Mouse (Mus musculus) ES-Bruce4 (cell line): Measurements from ENCODE around the gene Lrch1. TPM values are rescaled to one million over a fixed set of nuclear protein-coding genes. Genes with fewer than 3 reads are reported as not detected.

Source experiments
- H3K27ac ChIP-seq: 2 replicates; pipeline ENCODE4 v1.5.1; 2012; ENCODE audit warnings: low read length, inconsistent platforms; ENCODE audit not compliant: insufficient read depth
- H3K27me3 ChIP-seq: 2 replicates; pipeline ENCODE4 v1.6.1; 2012; ENCODE audit warnings: mild to moderate bottlenecking, low read length, inconsistent platforms; ENCODE audit not compliant: control insufficient read depth, poor library complexity, insufficient read depth, severe bottlenecking
- H3K36me3 ChIP-seq: 2 replicates; pipeline ENCODE4 v1.6.1; 2012; ENCODE audit warnings: inconsistent platforms, mild to moderate bottlenecking, low read length, moderate library complexity; ENCODE audit not compliant: control insufficient read depth, poor library complexity, insufficient read depth, severe bottlenecking
- H3K4me1 ChIP-seq: one replicate; pipeline ENCODE4 v1.8.1; 2011; ENCODE audit warnings: low read length; ENCODE audit not compliant: control insufficient read depth, insufficient read depth
- H3K4me3 ChIP-seq: 2 replicates; pipeline ENCODE4 v1.5.1; 2011; ENCODE audit warnings: low read depth, mild to moderate bottlenecking, low read length
- H3K9ac ChIP-seq: 2 replicates; pipeline ENCODE4 v1.6.1; 2012; ENCODE audit warnings: low read depth, mild to moderate bottlenecking, inconsistent platforms; ENCODE audit not compliant: poor library complexity, severe bottlenecking
- H3K9me3 ChIP-seq: replicated peaks from 2 replicates; pipeline ENCODE4 v1.6.1; 2012; ENCODE audit warnings: mild to moderate bottlenecking, low read length, inconsistent platforms; ENCODE audit not compliant: control insufficient read depth, poor library complexity, insufficient read depth, severe bottlenecking
- CTCF ChIP-seq: IDR thresholded peaks from one replicate; pipeline ENCODE4 v1.8.1; 2011; ENCODE audit warnings: low read depth, low read length
- EP300 ChIP-seq: IDR thresholded peaks from 2 replicates; pipeline ENCODE4 v1.6.1; 2011; ENCODE audit warnings: low read depth, low read length; ENCODE audit not compliant: insufficient read depth
- POLR2A ChIP-seq: IDR thresholded peaks from one replicate; pipeline ENCODE4 v1.8.1; 2011; ENCODE audit warnings: low read length; ENCODE audit not compliant: insufficient read depth
- polyA plus RNA-seq: library from polyadenylated mRNA; stranded (reverse); fragments of >200 nt; gene quantifications from 2 replicates; pipeline ENCODE4 v1.2.4, GENCODE M21; 2011; ENCODE audit warnings: low read depth; ENCODE audit not compliant: missing spikeins, insufficient read depth, insufficient read length

Lrch1 gene
- polyA plus RNA-seq, 1 experiment: 17.0 TPM

DNA sequence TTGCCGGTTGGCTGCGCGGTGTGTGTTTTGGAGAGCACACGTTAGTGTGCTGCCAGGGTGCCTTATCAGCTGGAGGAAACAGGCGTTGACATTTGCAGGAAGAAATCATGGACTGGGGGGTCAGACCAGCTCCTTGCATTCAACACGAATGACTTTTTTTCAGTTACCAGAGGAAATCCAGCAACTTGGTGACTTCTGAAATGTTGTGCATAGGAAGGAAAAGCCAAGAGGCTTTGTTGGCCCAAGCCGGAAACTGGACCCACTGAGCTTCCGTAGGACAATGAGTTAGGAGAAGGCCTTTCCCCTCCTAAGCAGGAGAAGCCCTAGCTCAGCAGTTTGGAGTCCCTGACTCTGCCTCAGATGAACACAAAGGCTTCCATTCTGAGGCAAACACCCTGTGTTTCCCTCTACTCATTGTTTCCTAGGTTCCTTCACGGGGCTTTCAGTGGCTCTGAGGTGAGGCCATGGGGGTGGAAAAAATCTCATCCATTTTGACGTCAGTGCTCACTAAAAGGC is 26.5 kb upstream of the Lrch1 start:
- no peak overlapping the region for H3K9ac ChIP-seq
- H3K9me3 ChIP-seq: no peaks in the 10 kb centered on the region
- H3K4me3 ChIP-seq: no peak overlapping the region
- H3K36me3 ChIP-seq: no peaks in the 10 kb centered on the region
- no peaks in the 10 kb centered on the region for H3K27me3 ChIP-seq
- H3K4me1 ChIP-seq: no peaks in the 10 kb centered on the region
- TF ChIP-seq EP300 (no peak), CTCF (no peak), POLR2A (no peak)
- no peak overlapping the region for H3K27ac ChIP-seq

DNA sequence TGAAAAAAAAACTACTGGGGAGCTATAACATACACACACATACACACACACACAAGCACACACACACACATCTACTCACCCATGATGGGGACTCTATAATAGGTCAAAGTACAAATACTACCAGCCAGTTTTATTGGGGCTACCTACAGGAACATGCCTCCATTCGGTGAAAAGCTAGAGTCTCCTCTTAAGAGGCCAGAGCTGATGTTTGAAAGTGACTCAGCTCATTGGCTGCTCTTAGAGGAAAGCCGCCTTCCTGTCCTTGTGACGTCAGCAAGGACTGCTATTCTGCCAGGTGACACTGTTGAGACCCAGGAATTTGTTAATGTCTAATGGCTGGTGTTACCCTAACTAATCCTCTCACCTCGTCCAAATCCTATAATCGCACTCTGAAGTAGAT is 25.0 kb upstream of the Lrch1 start:
- Histone ChIP-seq H3K9ac (no peak overlapping the region), H3K27ac (no peak overlapping the region), H3K9me3 (no peaks in the 10 kb centered on the region), H3K36me3 (no peaks in the 10 kb centered on the region), H3K4me3 (no peak overlapping the region), H3K27me3 (no peaks in the 10 kb centered on the region), H3K4me1 (no peaks in the 10 kb centered on the region)
- TF ChIP-seq POLR2A: no peak
- TF ChIP-seq CTCF: no peak
- TF ChIP-seq EP300: no peak

- Histone ChIP-seq H3K9ac (no peak overlapping the region), H3K27me3 (no peaks in the 10 kb centered on the region), H3K27ac (no peak overlapping the region), H3K36me3 (no peaks in the 10 kb centered on the region), H3K4me1 (no peaks in the 10 kb centered on the region), H3K9me3 (no peaks in the 10 kb centered on the region), H3K4me3 (no peak overlapping the region)
- TF ChIP-seq POLR2A (no peak), EP300 (no peak), CTCF (no peak)
Measured at GRCm38 (mm10) chr14:74972216-74972615, 24.5 kb upstream of the Lrch1 start.

GRCm38 (mm10) chr14:74963402-74963764 is 15.7 kb upstream of the Lrch1 start:
- no peak overlapping the region for H3K9ac ChIP-seq
- no peak for TF ChIP-seq POLR2A
- TF ChIP-seq CTCF: no peak
- TF ChIP-seq EP300: no peak
- H3K36me3 ChIP-seq: no peaks in the 10 kb centered on the region
- no peaks in the 10 kb centered on the region for H3K4me1 ChIP-seq
- H3K9me3 ChIP-seq: no peaks in the 10 kb centered on the region
- H3K4me3 ChIP-seq: no peak overlapping the region
- H3K27me3 ChIP-seq: no peaks in the 10 kb centered on the region
- no peak overlapping the region for H3K27ac ChIP-seq

GRCm38 (mm10) chr14:74962713-74963401 is 15.2 kb upstream of the Lrch1 start:
- Histone ChIP-seq H3K27ac (no peak overlapping the region), H3K27me3 (no peaks in the 10 kb centered on the region), H3K9me3 (no peaks in the 10 kb centered on the region), H3K36me3 (no peaks in the 10 kb centered on the region), H3K9ac (no peak overlapping the region), H3K4me1 (no peaks in the 10 kb centered on the region), H3K4me3 (no peak overlapping the region)
- TF ChIP-seq EP300 (no peak), POLR2A (no peak), CTCF (no peak)

DNA sequence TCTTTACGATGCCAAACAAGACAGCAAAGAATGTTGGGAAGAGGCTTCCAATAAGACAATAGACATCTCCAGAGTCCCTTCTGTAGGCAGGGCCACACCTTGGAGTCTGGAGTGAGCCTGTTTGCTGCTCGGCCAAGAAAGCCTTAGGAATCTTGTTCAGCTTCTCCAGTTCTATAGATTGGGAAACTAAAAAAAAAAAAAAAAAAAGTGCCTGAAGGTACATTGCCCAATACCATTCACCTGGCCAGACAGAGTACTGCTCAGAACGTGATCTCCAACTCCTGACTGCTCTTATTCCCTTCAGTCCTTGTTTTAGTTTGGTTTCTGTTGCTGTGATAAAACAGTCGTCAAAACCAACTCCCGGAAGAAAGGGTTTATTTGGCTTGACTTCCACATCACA is 12.9 kb upstream of the Lrch1 start:
- Histone ChIP-seq H3K27me3 (no peaks in the 10 kb centered on the region), H3K4me3 (no peak overlapping the region), H3K36me3 (no peaks in the 10 kb centered on the region), H3K9ac (no peak overlapping the region), H3K27ac (no peak overlapping the region), H3K4me1 (no peaks in the 10 kb centered on the region), H3K9me3 (no peaks in the 10 kb centered on the region)
- TF ChIP-seq EP300: no peak
- TF ChIP-seq POLR2A: no peak
- TF ChIP-seq CTCF: no peak
